Mouse (Mus musculus): ENCODE measurements around the gene Asl.

Gene Asl

GRCm38 (mm10) chr5:130029142-130029897, at the start of gene Asl, which contains the start of gene Crcp:
Asl (minus strand) TSS chr5:130029247.
Crcp (plus strand) TSS chr5:130029290.
- peak; percentile 71 to 73 for DNase-seq

DNA sequence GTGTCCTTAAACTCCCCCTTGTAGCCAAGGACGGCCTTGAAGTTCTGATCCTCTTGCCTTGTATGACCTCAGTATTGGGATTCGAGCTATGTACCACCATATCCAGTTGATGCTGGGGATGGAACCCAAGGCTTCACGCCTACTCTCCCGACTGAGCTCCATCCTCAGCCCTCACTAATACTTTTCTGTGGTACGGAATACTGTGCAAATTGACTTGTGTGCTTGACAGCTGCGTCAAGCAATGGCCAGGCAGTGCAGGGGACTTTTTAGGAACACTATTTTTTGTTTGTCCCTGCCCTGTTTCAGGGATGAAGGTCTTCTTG, 49.7 kb upstream of the Asl start:
- no peak for DNase-seq

GRCm38 (mm10) chr5:130078096-130078833, 49.2 kb upstream of the Asl start:
- no peak for DNase-seq

- no peak for DNase-seq
Measured at GRCm38 (mm10) chr5:130076396-130076795, 47.3 kb upstream of the Asl start.

GRCm38 (mm10) chr5:130074491-130074890, 45.4 kb upstream of the Asl start:
- no peak for DNase-seq

DNA sequence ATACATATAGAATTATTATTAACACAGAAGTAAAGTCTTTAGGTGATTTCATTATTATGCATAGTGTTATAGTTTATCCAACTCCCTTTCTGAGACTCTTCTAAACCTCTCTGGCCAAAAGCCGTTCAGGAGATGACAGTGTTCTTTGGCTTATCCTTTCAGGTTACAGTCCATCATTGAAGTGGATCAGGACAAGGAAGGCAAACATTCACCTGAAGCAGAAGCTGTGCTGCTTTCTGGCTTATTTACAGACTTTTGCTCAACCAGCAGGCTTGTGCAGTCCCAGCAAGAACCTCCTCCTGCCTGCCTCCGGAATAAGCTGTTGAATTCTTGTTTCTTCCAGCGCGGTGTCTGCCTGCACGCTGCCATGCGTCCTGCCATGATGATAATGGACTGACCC, 44.0 kb upstream of the Asl start, which contains the start of gene Tpst1:
Gene Tpst1, plus strand, starts transcription at position 301 of the 400 bp plus-strand sequence.
- no peak for DNase-seq

- DNase-seq = no peak
Measured at GRCm38 (mm10) chr5:130067841-130068264, 38.8 kb upstream of the Asl start.

DNA sequence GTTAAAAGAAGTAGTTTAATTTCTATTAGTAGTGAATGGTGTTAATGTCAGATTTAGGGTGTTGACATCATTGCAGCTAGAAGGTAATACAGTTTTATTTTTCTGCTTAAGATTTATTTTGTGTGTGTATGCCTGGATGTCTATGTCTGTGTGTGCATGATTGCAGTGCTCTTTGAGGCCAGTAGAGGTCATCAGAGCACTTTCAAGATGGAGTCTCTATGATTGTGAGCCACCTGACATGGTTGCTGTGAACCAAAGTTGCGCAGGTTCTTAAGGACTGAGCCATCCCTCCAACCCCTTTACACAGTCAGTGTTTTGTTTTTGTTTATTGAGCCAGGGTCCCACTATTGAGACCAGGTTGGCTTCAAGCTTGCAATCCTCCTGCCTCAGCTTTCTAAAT, 36.5 kb upstream of the Asl start:
- DNase-seq = no peak

DNA sequence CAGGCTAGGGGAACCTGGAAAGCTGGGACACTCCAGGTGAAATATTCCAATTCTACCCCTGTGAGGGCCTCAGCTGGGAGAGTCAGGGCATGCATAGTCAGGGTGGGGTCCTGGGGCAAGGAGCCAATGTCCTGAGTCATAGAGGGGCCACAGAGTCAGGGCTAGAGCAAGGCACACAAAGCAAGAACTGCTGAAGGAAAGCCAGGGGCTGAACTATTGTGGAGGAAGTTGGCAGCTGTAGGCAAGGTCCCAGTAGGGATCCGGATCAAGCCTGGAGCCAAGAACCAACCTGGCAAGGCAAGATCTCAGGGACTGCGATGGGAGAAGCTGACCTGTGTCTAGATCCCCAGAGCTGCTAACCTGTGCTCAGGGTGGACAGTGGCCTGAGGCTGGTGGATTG, 34.7 kb upstream of the Asl start:
- no peak for DNase-seq

GRCm38 (mm10) chr5:130062096-130062495, 33.0 kb upstream of the Asl start:
- no peak for DNase-seq

DNA sequence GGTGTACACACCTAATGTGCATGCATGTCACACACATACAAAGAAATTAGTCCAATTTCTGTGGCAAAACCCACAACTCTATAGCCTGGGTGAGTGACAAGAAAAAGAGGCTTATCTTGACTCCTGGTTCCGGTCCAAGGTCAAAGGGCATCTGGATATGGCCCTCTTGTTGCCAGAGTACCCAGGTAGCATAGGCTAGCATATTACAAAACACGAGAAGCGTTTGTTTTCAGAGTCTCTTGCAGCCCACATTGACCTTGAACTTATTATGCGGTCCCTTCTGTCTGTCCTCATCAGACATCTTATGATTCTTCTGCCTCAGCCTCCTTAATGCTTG, 31.2 kb upstream of the Asl start:
- no peak for DNase-seq

GRCm38 (mm10) chr5:130059413-130060328, 30.6 kb upstream of the Asl start:
- no peak for DNase-seq

GRCm38 (mm10) chr5:130056303-130056702, 27.3 kb upstream of the Asl start:
- DNase-seq = no peak

- DNase-seq = no peak
Measured at GRCm38 (mm10) chr5:130055688-130056087, 26.6 kb upstream of the Asl start.

DNA sequence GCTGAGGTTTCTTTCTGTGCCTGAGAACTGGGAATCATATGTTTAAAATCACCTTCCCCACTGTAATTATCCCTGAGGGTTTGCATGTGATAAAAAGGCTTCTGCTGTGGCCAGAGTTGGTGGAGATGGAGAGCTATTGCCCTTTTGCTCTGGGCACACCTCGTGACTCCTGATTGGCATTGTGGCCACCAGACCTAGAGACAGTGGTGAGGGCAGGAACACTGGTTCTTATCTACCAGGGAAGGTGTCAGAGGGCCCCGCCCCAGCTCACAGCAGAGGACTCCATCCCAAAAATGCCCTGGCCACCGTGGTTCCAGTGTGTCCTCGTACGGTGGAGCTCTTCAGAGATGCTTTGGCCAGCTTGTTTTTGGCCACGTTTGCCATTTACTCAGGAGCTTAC, 23.9 kb upstream of the Asl start:
- DNase-seq = no peak

DNA sequence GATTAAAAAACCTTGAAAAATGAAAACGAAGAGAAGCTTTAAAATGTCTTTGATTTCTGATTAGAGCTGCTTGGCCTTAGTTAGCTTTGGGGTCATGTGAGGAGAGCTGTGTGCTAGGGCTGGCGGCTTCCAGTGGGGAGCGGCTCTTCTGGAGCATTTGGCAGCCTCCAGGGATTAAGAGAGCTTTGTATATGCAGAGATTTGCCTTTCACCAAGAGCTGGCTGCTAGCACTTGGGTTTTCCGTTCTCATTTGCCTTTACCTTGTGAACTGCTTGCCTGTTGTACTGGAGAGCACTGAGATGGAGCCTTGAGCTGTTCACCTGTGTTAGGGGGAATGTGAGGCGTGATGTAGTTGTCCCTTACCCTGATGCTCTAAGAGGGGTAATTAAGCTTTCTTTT, 23.5 kb upstream of the Asl start:
- no peak for DNase-seq

GRCm38 (mm10) chr5:130051073-130051860, 22.2 kb upstream of the Asl start:
- no peak for DNase-seq

DNA sequence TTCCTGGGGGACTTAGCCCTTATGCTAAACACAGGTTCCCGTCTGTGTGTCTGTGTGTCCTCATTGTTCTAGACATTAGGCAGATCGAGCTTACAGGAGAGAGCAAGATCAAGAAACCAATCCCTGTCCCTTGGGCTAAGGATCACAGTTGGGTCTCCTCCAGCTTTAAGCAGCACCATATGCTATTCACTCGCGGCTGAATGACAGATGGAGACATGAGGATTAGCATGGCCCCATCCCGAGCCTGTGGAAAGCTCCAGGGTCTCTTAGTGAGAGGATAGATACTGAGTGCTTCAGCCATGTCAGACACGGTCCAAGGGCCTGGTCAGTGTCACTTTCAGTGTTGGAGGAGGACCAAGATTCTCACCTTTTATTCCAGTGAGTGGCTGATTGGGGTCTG, 21.4 kb upstream of the Asl start:
- no peak for DNase-seq

- DNase-seq = no peak
Measured at GRCm38 (mm10) chr5:130048786-130049520, 19.9 kb upstream of the Asl start.

DNA sequence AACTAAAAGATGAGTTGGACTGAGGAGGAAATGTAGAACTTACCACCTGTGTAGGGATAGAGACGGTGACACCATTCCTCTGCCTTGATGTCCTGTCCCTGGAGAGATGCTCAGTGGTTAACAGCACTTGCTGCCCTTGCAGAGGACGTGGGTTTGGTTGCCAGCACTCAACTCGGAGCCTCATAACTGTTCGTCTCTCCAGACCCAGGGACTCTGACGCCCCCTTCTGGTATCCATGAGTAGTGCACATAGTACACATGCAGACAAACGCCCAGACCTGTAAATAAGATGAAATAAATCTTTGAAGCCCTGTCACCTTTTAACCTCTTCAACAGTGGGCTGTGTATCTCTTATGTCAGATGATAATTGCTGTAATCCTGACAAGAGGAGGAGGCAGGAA, 18.0 kb upstream of the Asl start:
- no peak for DNase-seq

GRCm38 (mm10) chr5:130046589-130046988, 17.5 kb upstream of the Asl start:
- no peak for DNase-seq

- DNase-seq = no peak
Measured at GRCm38 (mm10) chr5:130046100-130046499, 17.1 kb upstream of the Asl start.

Data from thymus, adult 18-20 months (tissue).